Mouse (Mus musculus) embryonic facial prominence, embryonic 15.5 days (tissue): ENCODE results near the gene Cstf3. TPM values are rescaled to one million over a fixed set of nuclear protein-coding genes. Genes with fewer than 3 reads are reported as not detected.
"Not testable (repeated sequence)": the region's sequence is repeated elsewhere in the genome, so short reads cannot be mapped to it uniquely, and the experiment has no call there.

Experiments
- ATAC-seq: fragments of 200-750 bp; cut with Nextera tagmentation; 2 replicates; pipeline ENCODE4 v1.8.0; 2017; ENCODE audit warnings: low read depth, moderate TSS enrichment; ENCODE audit not compliant: insufficient number of reproducible peaks, low FRiP score, low TSS enrichment
- H3K27ac ChIP-seq: fragments of 300-500 bp; sonication (generic); replicated peaks from 2 replicates; pipeline ENCODE4 v1.5.1; 2015; ENCODE audit warnings: mild to moderate bottlenecking, inconsistent platforms
- H3K27me3 ChIP-seq: fragments of 300-500 bp; sonication (generic); 2 replicates; pipeline ENCODE4 v1.6.1; 2015; ENCODE audit warnings: inconsistent platforms
- H3K36me3 ChIP-seq: fragments of 300-500 bp; sonication (generic); 2 replicates; pipeline ENCODE4 v1.6.1; 2015; ENCODE audit warnings: mild to moderate bottlenecking, inconsistent platforms
- H3K4me1 ChIP-seq: fragments of 300-500 bp; sonication (generic); 2 replicates; pipeline ENCODE4 v1.6.1; 2015; ENCODE audit warnings: inconsistent platforms
- H3K4me2 ChIP-seq: fragments of 300-500 bp; sonication (generic); replicated peaks from 2 replicates; pipeline ENCODE4 v1.6.1; 2015; ENCODE audit warnings: mild to moderate bottlenecking, inconsistent platforms
- H3K4me3 ChIP-seq: fragments of 300-500 bp; sonication (generic); replicated peaks from 2 replicates; pipeline ENCODE4 v1.5.1; 2015; ENCODE audit warnings: mild to moderate bottlenecking, inconsistent platforms
- H3K9ac ChIP-seq: fragments of 300-500 bp; sonication (generic); 2 replicates; pipeline ENCODE4 v1.6.1; 2015; ENCODE audit warnings: inconsistent platforms
- H3K9me3 ChIP-seq: fragments of 300-500 bp; sonication (generic); replicated peaks from 2 replicates; pipeline ENCODE4 v1.6.1; 2016; ENCODE audit warnings: inconsistent platforms
- WGBS: fragments of 180-500 bp; shearing (Covaris S2); methylation state at CpG from one replicate; pipeline ENCODE4 v1.1.7; 2015; 5-methylcytosine and 5-hydroxymethylcytosine counted together
- polyA plus RNA-seq: library from polyadenylated mRNA; unstranded; fragments of >200 nt; fragmentation: Nextera tagmentation; extraction: Ambion mirVana; gene quantifications from 2 replicates; pipeline ENCODE4 v1.2.1, GENCODE M21; 2015

The Cstf3 gene
- polyA plus RNA-seq: 64.5 and 65.2 TPM in 2 replicates

GRCm38 (mm10) chr2:104590068-104590828, at the start of gene Cstf3:
Cstf3 (plus strand) TSS chr2:104590523.
- under 1% methylated on average over 59 of the region's 59 CpGs for WGBS
- Histone ChIP-seq H3K27ac (peak within 1 kb of the TSS; percentile 87), H3K9me3 (no peaks in the 10 kb centered on the region), H3K9ac (peak within 1 kb of the TSS; percentile 91), H3K4me2 (peak within 1 kb of the TSS; percentile 58), H3K27me3 (no peaks in the 10 kb centered on the region), H3K4me3 (peak within 1 kb of the TSS; percentile 75), H3K4me1 (peaks cover 10% of the 10 kb centered on the region), H3K36me3 (no peaks in the 10 kb centered on the region)
- ATAC-seq: peak; percentile 99

GRCm38 (mm10) chr2:104556711-104557110, 33.6 kb upstream of the Cstf3 start:
- not testable (repeated sequence) for ATAC-seq, H3K9ac ChIP-seq, H3K27me3 ChIP-seq, H3K4me1 ChIP-seq, H3K4me3 ChIP-seq, H3K4me2 ChIP-seq, H3K36me3 ChIP-seq, H3K27ac ChIP-seq, H3K9me3 ChIP-seq
- 91% methylated on average over 22 of the region's 22 CpGs for WGBS

GRCm38 (mm10) chr2:104557722-104558121, 32.6 kb upstream of the Cstf3 start:
- Histone ChIP-seq H3K9me3 (no peaks in the 10 kb centered on the region), H3K4me2 (no peak overlapping the region), H3K4me1 (no peaks in the 10 kb centered on the region), H3K36me3 (no peaks in the 10 kb centered on the region), H3K27me3 (no peaks in the 10 kb centered on the region), H3K9ac (no peak overlapping the region), H3K4me3 (no peak overlapping the region), H3K27ac (no peak overlapping the region)
- no peak for ATAC-seq
- 89% methylated on average over 9 of the region's 9 CpGs for WGBS

- Histone ChIP-seq H3K9ac (no peak overlapping the region), H3K4me2 (no peak overlapping the region), H3K27ac (no peak overlapping the region), H3K4me3 (no peak overlapping the region), H3K36me3 (no peaks in the 10 kb centered on the region), H3K9me3 (no peaks in the 10 kb centered on the region), H3K4me1 (no peaks in the 10 kb centered on the region), H3K27me3 (no peaks in the 10 kb centered on the region)
- no peak for ATAC-seq
- WGBS: 82% methylated on average over 4 of the region's 4 CpGs
Observed at GRCm38 (mm10) chr2:104558326-104558725, 32.0 kb upstream of the Cstf3 start.

GRCm38 (mm10) chr2:104558938-104559337, 31.4 kb upstream of the Cstf3 start:
- no peak for ATAC-seq
- H3K4me2 ChIP-seq: no peak overlapping the region
- no peaks in the 10 kb centered on the region for H3K4me1 ChIP-seq
- WGBS: 66% methylated on average over 6 of the region's 6 CpGs
- H3K36me3 ChIP-seq: no peaks in the 10 kb centered on the region
- H3K9ac ChIP-seq: no peak overlapping the region
- H3K27ac ChIP-seq: no peak overlapping the region
- no peaks in the 10 kb centered on the region for H3K9me3 ChIP-seq
- H3K4me3 ChIP-seq: no peak overlapping the region
- H3K27me3 ChIP-seq: no peaks in the 10 kb centered on the region

GRCm38 (mm10) chr2:104559591-104560380, 30.5 kb upstream of the Cstf3 start:
- 58% methylated on average over 4 of the region's 4 CpGs for WGBS
- Histone ChIP-seq H3K4me3 (no peak overlapping the region), H3K4me1 (no peaks in the 10 kb centered on the region), H3K27ac (no peak overlapping the region), H3K27me3 (no peaks in the 10 kb centered on the region), H3K4me2 (no peak overlapping the region), H3K36me3 (no peaks in the 10 kb centered on the region), H3K9me3 (no peaks in the 10 kb centered on the region), H3K9ac (no peak overlapping the region)
- no peak for ATAC-seq

- no peaks in the 10 kb centered on the region for H3K27me3 ChIP-seq
- no peaks in the 10 kb centered on the region for H3K9me3 ChIP-seq
- no peak for ATAC-seq
- H3K36me3 ChIP-seq: no peaks in the 10 kb centered on the region
- 88% methylated on average over 6 of the region's 6 CpGs for WGBS
- no peak overlapping the region for H3K9ac ChIP-seq
- H3K4me1 ChIP-seq: no peaks in the 10 kb centered on the region
- H3K27ac ChIP-seq: no peak overlapping the region
- no peak overlapping the region for H3K4me2 ChIP-seq
- no peak overlapping the region for H3K4me3 ChIP-seq
Observed at GRCm38 (mm10) chr2:104561386-104561785, 28.9 kb upstream of the Cstf3 start.

- H3K27ac ChIP-seq: no peak overlapping the region
- H3K9ac ChIP-seq: no peak overlapping the region
- no peak for ATAC-seq
- no peaks in the 10 kb centered on the region for H3K27me3 ChIP-seq
- H3K9me3 ChIP-seq: no peaks in the 10 kb centered on the region
- no peaks in the 10 kb centered on the region for H3K36me3 ChIP-seq
- H3K4me2 ChIP-seq: no peak overlapping the region
- H3K4me1 ChIP-seq: no peaks in the 10 kb centered on the region
- whole genome bisulfite sequencing: 78% methylated on average over 4 of the region's 4 CpGs
- no peak overlapping the region for H3K4me3 ChIP-seq
Observed at GRCm38 (mm10) chr2:104561986-104562532, 28.3 kb upstream of the Cstf3 start.

GRCm38 (mm10) chr2:104572066-104572465, 18.3 kb upstream of the Cstf3 start:
- ATAC-seq: no peak
- no peak overlapping the region for H3K9ac ChIP-seq
- no peak overlapping the region for H3K4me2 ChIP-seq
- no peaks in the 10 kb centered on the region for H3K36me3 ChIP-seq
- H3K27me3 ChIP-seq: no peaks in the 10 kb centered on the region
- no peaks in the 10 kb centered on the region for H3K4me1 ChIP-seq
- H3K27ac ChIP-seq: no peak overlapping the region
- 64% methylated on average over 6 of the region's 6 CpGs for WGBS
- H3K9me3 ChIP-seq: no peaks in the 10 kb centered on the region
- H3K4me3 ChIP-seq: no peak overlapping the region

- H3K9me3 ChIP-seq: no peaks in the 10 kb centered on the region
- no peaks in the 10 kb centered on the region for H3K4me1 ChIP-seq
- H3K4me2 ChIP-seq: no peak overlapping the region
- no peak overlapping the region for H3K4me3 ChIP-seq
- no peak for ATAC-seq
- H3K36me3 ChIP-seq: no peaks in the 10 kb centered on the region
- WGBS: 74% methylated on average over 5 of the region's 5 CpGs
- H3K27ac ChIP-seq: no peak overlapping the region
- H3K9ac ChIP-seq: no peak overlapping the region
- no peaks in the 10 kb centered on the region for H3K27me3 ChIP-seq
Observed at GRCm38 (mm10) chr2:104576216-104576615, 14.1 kb upstream of the Cstf3 start.

- H3K9ac ChIP-seq: no peak overlapping the region
- H3K36me3 ChIP-seq: no peaks in the 10 kb centered on the region
- no peaks in the 10 kb centered on the region for H3K4me1 ChIP-seq
- 73% methylated on average over 5 of the region's 5 CpGs for WGBS
- no peak overlapping the region for H3K27ac ChIP-seq
- no peak for ATAC-seq
- no peaks in the 10 kb centered on the region for H3K9me3 ChIP-seq
- H3K27me3 ChIP-seq: no peaks in the 10 kb centered on the region
- no peak overlapping the region for H3K4me2 ChIP-seq
- no peak overlapping the region for H3K4me3 ChIP-seq
Observed at GRCm38 (mm10) chr2:104578021-104578420, 12.3 kb upstream of the Cstf3 start.
